Mouse (Mus musculus): ENCODE measurements around the gene Nup107. TPM values are rescaled to one million over a fixed set of nuclear protein-coding genes. Genes with fewer than 3 reads are reported as not detected.
"Not testable (repeated sequence)": the region's sequence is repeated elsewhere in the genome, so short reads cannot be mapped to it uniquely, and the experiment has no call there.

The Nup107 gene
- polyA plus RNA-seq, 3 experiments from 2014 or later, result 48.5 to 73.1 (median 57.4) TPM

DNA sequence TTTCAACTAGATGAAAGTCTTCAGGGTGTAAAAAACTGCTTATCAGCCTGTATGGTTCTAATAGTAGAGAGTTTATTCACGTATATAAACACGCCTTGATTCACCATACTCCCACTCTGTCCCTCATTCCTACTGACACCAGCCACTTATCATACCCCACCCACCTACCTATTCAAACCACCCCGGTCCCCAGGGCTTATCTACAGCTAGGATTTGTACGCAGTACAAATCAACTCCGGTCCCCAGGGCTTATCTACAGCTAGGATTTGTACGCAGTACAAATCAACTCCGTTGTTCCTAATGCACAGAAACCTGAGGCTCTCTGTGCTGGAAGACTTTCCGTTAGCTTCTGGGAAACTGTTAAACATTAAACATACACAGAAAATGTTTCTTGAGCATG, 58.9 kb downstream of the Nup107 start:
- not testable (repeated sequence) for ATAC-seq

DNA sequence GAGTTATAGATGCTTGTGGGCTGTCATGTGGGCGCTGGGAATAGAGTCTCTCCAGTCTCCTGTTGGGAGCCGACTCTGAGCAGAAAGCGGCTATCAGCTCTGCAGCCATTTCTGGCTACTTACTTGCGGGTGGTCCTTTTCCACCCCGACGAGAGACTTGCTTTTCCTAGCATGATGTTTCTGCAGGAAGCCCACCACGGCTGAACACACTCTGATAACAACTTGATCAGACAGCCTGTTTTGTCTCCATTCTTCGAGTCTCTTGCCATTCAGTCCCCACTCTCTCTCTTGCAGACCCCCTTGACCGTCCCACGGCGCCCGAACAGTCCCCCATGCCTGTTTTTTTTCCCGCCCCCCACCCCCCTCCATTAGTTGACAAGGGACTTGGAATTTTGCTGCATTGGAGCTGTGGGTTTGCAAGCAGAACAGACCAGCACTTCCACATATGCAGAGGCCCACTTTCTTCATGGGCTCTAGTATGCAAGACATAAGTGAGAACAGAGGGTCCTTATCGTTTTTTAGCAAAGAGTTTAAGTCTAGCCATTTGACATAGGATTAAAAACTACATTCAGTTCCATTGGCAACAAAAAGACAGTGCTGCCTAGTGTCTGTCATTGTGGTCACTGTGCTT, 59.4 kb downstream of the Nup107 start:
- ATAC-seq, result no peak

- ATAC-seq, result no peak
These were observed 60.3 kb downstream of the Nup107 start for GRCm38 (mm10) chr10:117732184-117732583.

- peak; percentile 80 for ATAC-seq
These were observed 61.0 kb downstream of the Nup107 start for GRCm38 (mm10) chr10:117731244-117732101.

GRCm38 (mm10) chr10:117730637-117731203, 61.8 kb downstream of the Nup107 start:
- no peak for ATAC-seq

- ATAC-seq, result no peak
These were observed 62.4 kb downstream of the Nup107 start for GRCm38 (mm10) chr10:117730140-117730539.

GRCm38 (mm10) chr10:117729139-117729814, 63.2 kb downstream of the Nup107 start:
- no peak for ATAC-seq

- ATAC-seq, result no peak
These were observed 63.9 kb downstream of the Nup107 start for GRCm38 (mm10) chr10:117728574-117728973.

DNA sequence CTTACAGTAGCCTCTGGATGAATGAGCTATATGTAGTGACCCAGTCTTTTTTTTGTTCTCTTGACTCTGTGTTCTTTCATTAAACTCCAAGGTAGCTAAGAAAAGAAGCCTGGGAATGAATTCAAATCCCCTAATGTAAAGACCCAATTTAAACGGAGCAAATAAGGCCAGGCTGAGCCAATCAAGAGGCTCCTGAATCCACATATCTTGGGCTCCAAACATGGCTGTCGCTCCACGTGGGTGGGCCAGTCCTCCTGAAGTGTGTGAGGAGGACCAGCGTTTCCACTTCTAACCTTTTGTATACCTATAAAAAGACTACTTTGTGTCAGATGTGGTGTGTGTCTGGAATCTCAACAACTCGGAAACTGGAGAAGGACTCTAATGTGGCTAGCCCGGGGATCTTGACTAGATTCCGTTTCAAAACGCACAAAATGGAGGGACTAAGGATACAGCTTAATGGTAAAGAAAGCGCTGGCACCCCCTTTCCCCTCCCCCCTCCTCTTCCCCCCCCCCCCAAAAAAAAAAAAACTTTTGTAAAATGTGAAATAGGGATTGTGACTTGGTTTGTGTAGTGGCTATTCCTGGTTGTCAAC, 64.9 kb downstream of the Nup107 start:
- ATAC-seq, result no peak

DNA sequence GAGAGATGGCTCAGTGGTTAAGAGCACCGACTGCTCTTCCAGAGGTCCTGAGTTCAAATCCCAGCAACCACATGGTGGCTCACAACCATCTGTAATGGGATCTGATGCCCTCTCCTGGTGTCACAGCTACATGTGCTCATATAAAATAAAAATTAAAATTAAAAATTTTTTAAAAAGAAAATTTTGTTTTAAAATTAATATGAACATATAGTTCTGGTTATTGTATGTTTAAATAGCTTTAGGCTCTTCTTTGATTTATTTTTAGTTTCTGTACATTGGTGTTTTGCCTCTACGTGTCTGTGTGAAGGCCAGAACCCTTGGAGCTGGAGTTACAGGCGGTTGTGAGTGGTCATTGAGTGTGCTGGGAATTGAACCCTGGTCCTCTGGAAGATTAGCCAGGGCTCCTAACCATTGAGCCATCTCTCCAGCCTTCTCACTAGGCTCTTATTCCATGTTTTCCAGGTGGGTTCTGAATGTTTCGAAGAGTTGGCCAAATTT, 65.6 kb downstream of the Nup107 start:
- ATAC-seq, result no peak

GRCm38 (mm10) chr10:117726350-117726749, 66.2 kb downstream of the Nup107 start:
- ATAC-seq, result no peak

DNA sequence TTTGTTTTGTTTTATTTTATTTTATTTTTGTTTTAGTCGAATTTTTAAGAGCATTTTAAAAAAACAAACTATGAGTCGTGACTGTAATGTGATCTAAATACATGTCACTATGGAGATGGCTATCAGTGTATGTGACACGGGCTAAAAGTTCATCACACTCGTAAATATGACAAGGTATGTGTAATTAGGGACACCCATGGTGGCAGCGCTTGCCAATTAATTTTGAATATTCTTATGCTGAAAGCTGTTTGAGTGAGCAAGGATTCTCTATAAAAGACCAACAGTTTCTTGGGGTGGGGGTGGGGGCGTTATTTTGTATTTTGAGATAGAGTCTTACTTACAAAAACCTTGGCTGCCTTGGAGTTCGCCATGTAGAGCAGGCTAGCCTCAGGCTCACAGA, 66.8 kb downstream of the Nup107 start:
- no peak for ATAC-seq

GRCm38 (mm10) chr10:117724804-117725361, 67.6 kb downstream of the Nup107 start:
- no peak for ATAC-seq

GRCm38 (mm10) chr10:117724136-117724718, 68.3 kb downstream of the Nup107 start:
- ATAC-seq, result no peak

DNA sequence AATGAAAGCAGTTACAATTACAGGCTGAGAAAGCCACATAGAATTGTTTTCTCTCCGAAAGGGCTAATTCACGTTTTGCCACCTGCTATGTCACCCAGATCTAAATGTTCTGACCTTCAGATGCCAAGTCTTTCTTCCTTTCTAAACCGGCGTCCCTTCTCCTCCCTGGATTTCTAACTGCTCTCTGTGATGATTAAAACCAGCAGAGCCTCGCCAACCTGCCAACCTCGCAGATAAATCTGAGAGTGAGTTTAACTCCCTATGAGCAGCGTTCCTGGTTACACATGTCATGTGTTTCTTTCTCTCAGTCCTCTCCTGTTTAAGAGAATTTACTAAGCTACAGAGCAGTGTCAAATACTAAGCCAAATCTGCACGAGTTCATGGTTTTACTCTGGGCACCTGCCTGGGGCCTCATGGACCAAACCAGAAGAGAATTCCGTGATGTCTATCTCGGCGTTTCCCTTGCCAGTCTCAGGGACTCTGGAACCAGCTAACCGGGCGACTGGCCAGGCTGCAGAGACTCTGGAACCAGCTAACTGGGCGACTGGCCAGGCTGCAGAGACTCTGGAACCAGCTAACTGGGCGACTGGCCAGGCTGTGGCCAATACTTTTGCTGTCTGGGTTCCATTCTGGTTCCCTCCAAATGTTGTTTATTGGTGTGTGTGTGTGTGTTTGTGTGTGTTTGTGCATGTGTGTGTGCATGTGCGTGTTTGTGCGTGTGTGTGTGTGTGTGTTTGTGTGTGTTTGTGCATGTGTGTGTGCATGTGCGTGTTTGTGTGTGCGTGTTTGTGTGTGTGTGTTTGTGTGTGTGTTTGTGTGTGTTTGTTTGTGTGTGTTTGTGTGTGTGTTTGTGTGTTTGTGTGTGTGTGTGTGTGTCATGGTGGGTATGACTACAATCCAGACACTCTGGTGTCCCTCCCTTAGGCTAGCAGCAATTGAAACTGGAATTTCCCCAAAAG, 74.1 kb downstream of the Nup107 start:
- no peak for ATAC-seq

DNA sequence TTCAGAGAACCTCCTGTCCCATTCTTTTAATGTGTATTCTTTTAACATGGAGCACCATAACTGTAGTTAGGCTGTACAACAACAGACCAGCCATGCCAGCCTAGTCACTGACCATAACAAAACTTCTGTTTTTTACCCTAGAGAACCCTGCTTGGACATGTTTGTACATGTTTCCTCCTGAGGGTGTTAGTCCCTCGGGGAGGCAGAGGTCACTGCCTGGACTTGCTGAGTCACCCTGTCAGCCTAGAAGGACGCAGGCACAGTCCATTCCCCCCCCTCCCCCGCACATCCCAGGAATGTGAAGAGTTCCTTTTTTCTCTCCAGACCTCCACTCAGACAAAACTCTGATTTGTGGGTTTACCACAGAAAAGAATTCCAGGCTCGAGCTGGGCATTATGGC, 74.9 kb downstream of the Nup107 start:
- no peak for ATAC-seq

DNA sequence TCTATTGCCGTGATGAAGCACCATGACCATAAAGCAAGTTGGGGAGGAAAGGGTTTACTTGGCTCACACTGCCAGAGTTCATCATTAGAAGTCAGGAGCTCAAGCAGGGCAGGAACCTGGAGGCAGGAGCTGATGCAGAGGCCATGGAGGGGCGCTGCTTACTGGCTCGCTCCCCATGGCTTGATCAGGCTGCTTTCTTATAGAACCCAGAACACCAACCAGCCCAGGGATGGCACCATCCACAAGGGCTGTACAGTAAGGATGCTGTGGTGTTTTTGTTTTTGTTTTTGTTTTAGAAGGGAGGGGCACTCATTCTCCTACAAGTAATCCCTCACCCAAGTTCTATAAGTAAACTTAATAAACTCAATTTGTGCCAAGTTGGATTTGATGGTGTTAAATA, 75.8 kb downstream of the Nup107 start:
- ATAC-seq, result no peak

DNA sequence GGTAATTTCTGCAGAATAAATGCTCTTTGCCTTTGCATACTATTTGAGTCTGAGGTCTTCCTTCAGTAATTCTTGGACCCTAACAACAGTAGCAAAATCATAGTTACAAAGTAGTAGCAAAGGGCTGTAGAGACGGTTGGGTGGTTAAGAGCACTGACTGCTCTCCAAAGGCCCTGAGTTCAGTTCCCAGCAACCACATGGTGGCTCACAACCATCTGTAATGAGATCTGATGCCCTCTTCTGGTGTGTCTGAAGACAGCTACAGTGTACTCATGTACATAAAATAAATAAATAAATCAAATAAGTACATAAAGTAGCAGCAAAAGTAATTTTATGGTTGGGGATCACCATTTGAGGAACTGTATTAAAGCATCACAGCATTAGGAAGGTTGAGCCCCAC, 76.9 kb downstream of the Nup107 start:
- ATAC-seq, result not testable (repeated sequence)

GRCm38 (mm10) chr10:117714928-117715500, 77.5 kb downstream of the Nup107 start:
- ATAC-seq, result no peak

DNA sequence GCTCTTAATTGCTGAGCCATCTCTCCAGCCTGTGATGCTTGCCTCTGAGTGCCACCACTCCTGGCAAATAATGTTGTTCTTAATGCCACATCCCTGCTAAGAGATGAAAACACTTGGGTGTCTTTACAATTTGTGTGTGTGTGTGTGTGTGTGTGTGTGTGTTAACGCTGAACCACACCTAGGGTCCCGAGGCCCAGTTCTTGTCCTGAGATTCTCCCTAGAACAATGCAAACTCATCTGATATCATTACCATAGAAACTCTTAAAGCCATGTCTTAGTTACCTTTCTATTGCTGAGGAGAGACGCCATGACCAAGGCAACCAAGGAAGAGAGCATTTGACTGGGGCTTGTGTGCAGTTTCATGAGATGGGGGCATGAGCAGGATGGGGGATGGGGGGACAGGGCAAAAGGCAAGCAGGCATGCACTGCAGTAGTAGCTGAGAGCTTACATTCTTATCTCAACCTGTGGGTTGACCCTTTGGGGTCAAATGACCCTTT, 78.4 kb downstream of the Nup107 start:
- no peak for ATAC-seq

All from inflammation-experienced regulatory T-cells, adult 6 months (primary cell).